Mouse (Mus musculus) cortical plate, adult 2 months (tissue): ENCODE measurements at regions not wholly inside any gene's neighbourhood (a gene's known extent, or its start where the extent isn't known, plus 50 kb on each side); places are given as distances from the start of the nearest gene placed in this dataset.

Source experiments
- CTCF ChIP-seq: fragments of 200-500 bp; IDR thresholded peaks from 2 replicates; pipeline ENCODE4 v1.5.1; 2011; ENCODE audit warnings: mild to moderate bottlenecking, control low read depth, low read length; ENCODE audit not compliant: insufficient read depth; ENCODE audit errors: extremely low read depth
- POLR2A ChIP-seq: fragments of 200-500 bp; IDR thresholded peaks from 2 replicates; pipeline ENCODE4 v1.6.1; 2011; ENCODE audit warnings: mild to moderate bottlenecking, low read length, control low read depth; ENCODE audit not compliant: insufficient read depth; ENCODE audit errors: extremely low read depth

- TF ChIP-seq CTCF, result no peak
- no peak for TF ChIP-seq POLR2A
Measured at GRCm38 (mm10) chrX:166995855-166996254, 213.3 kb downstream of the Tmsb4x start.
